Mouse (Mus musculus): ENCODE measurements around the gene Hadhb. TPM values are rescaled to one million over a fixed set of nuclear protein-coding genes. Genes with fewer than 3 reads are reported as not detected.

Hadhb gene
- polyA plus RNA-seq, 1 experiment from 2014 or later, result 53.6 TPM

DNA sequence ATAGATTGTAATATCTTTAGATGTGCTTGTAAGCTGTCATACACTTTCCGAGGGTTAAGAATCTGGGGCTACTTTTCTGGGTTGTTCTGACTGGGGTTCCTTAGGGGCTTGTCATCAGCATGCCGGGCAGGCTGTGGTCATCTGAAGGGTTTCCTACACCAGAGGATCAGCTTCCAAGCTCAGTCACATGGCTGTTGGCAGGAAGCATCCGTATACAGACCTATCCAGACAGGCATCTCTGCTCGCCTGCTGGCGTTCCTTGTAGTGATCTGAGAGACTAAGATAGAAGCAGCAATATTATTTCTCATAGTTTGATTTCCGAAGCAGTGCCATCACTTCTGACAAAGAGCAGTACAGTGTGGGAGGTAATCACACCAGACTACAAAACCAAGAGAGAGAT lies 4.6 kb downstream of the Hadhb start:
- Histone ChIP-seq H3K9ac (ENCODE audit: low read depth, low read length) (no peak overlapping the region), H3K4me2 (ENCODE audit: low read length) (no peak overlapping the region), H3K36me3 (ENCODE audit: control insufficient read depth, insufficient read depth, low read length) (no peaks in the 10 kb centered on the region), H3K9me3 (replicated peaks; ENCODE audit: control insufficient read depth, low read length, poor library complexity, severe bottlenecking) (no peaks in the 10 kb centered on the region), H3K4me1 (ENCODE audit: control insufficient read depth, insufficient read depth, low read length) (peaks cover 14% of the 10 kb centered on the region), H3K4me3 (ENCODE audit: low read depth, low read length) (no peak overlapping the region), H3K27ac (ENCODE audit: low read length) (no peak overlapping the region), H3K27me3 (ENCODE audit: control insufficient read depth, insufficient read depth, low read depth, low read length) (no peaks in the 10 kb centered on the region)
- 91% methylated on average over 6 of the region's 6 CpGs for WGBS
- ATAC-seq, result no peak

DNA sequence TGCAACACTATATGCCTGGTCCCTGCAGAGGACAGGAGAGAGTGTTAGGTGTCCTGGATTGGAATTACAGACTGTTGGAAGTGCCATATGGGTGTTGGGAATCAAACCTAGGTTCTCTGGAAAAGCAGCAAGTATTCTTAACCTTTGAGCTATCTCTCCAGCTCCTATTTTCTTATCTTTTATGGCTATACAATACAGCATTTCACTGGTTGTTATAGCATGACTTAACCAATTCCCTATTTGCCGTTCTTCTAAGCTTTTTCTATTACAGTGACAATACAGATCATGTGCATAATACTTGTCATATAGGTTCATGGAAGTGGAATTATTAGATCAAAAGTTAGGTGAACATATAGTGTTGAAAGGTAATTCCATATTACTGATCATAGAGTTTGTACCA lies 6.8 kb downstream of the Hadhb start:
- H3K36me3 ChIP-seq (ENCODE audit: control insufficient read depth, insufficient read depth, low read length), result no peaks in the 10 kb centered on the region
- H3K4me1 ChIP-seq (ENCODE audit: control insufficient read depth, insufficient read depth, low read length), result peaks cover 5% of the 10 kb centered on the region; the same call in 1 of the 2 replicates
- H3K4me3 ChIP-seq (ENCODE audit: low read depth, low read length), result no peak overlapping the region
- H3K9ac ChIP-seq (ENCODE audit: low read depth, low read length), result no peak overlapping the region
- H3K4me2 ChIP-seq (ENCODE audit: low read length), result no peak overlapping the region
- H3K27ac ChIP-seq (ENCODE audit: low read length), result no peak overlapping the region
- H3K27me3 ChIP-seq (ENCODE audit: control insufficient read depth, insufficient read depth, low read depth, low read length), result no peaks in the 10 kb centered on the region
- 86% methylated on average over 1 of the region's 1 CpGs for WGBS
- no peaks in the 10 kb centered on the region for H3K9me3 ChIP-seq (replicated peaks; ENCODE audit: control insufficient read depth, low read length, poor library complexity, severe bottlenecking)
- no peak for ATAC-seq

DNA sequence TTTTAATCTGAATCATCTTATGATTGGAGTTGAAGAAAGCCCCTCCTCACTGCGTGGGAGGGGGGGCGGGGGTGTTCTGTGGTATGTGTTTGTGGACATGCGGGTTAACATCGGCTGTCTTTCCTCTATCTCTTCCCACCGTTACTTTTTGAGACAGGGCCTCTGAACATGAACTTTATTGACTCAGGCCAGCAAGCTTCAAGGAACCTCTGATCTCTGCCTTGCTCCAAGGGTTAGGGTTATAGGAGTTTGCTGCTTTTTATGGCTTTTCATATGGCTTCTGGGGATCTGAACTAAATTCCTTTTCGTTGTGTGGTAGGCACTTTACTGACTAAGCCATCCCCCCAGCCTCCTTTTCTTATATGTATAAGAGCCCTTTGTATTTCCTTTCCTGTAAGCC lies 7.3 kb downstream of the Hadhb start:
- Histone ChIP-seq H3K9me3 (replicated peaks; ENCODE audit: control insufficient read depth, low read length, poor library complexity, severe bottlenecking) (no peaks in the 10 kb centered on the region), H3K4me2 (ENCODE audit: low read length) (no peak overlapping the region), H3K27me3 (ENCODE audit: control insufficient read depth, insufficient read depth, low read depth, low read length) (no peaks in the 10 kb centered on the region), H3K4me1 (ENCODE audit: control insufficient read depth, insufficient read depth, low read length) (peaks cover 4% of the 10 kb centered on the region; the same call in 1 of the 2 replicates), H3K4me3 (ENCODE audit: low read depth, low read length) (no peak overlapping the region), H3K9ac (ENCODE audit: low read depth, low read length) (no peak overlapping the region), H3K27ac (ENCODE audit: low read length) (no peak overlapping the region), H3K36me3 (ENCODE audit: control insufficient read depth, insufficient read depth, low read length) (no peaks in the 10 kb centered on the region)
- 85% methylated on average over 6 of the region's 6 CpGs for WGBS
- no peak for ATAC-seq

DNA sequence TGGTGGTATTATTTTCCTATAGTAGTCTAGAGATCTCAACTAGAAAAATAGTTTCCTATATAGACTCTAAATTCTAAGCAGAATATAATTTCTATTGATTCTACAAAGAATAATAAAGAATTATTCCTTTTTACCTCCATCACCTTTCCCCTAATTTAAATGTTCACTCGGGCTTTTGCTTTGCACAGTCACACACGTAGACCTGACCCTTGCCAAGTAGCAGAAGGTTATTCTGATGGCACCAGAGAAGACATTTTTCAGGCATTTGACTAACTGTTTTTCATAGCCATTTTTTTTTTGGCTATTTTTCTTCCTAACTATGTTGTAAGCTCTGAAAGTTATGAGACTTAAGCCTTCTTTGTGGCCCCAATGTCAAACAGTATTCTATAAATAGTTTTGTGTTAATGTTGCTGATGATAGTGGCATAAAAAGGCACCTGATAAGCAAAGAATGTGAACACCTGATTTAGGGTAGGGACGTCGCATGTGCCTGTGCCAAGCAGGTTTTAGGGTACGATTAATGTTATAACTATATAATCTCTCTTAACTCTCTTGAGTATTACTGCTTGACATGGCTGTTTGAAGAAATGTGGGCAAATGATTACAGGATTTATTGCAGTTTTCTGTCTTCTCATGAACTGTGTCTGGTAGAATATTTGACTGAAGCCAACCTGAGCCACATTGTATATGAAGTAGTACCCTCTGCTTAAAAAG lies 10.3 kb downstream of the Hadhb start:
- Histone ChIP-seq H3K9ac (ENCODE audit: low read depth, low read length) (no peak overlapping the region), H3K27me3 (ENCODE audit: control insufficient read depth, insufficient read depth, low read depth, low read length) (no peaks in the 10 kb centered on the region), H3K27ac (ENCODE audit: low read length) (no peak overlapping the region), H3K4me1 (ENCODE audit: control insufficient read depth, insufficient read depth, low read length) (no peaks in the 10 kb centered on the region), H3K9me3 (replicated peaks; ENCODE audit: control insufficient read depth, low read length, poor library complexity, severe bottlenecking) (no peaks in the 10 kb centered on the region), H3K4me2 (ENCODE audit: low read length) (no peak overlapping the region), H3K36me3 (ENCODE audit: control insufficient read depth, insufficient read depth, low read length) (peaks cover 11% of the 10 kb centered on the region; the same call in 1 of the 2 replicates), H3K4me3 (ENCODE audit: low read depth, low read length) (no peak overlapping the region)
- whole genome bisulfite sequencing, result 93% methylated on average over 5 of the region's 5 CpGs
- ATAC-seq, result no peak

GRCm38 (mm10) chr5:30170303-30170940 lies 15.4 kb downstream of the Hadhb start:
- 93% methylated on average over 5 of the region's 5 CpGs for WGBS

DNA sequence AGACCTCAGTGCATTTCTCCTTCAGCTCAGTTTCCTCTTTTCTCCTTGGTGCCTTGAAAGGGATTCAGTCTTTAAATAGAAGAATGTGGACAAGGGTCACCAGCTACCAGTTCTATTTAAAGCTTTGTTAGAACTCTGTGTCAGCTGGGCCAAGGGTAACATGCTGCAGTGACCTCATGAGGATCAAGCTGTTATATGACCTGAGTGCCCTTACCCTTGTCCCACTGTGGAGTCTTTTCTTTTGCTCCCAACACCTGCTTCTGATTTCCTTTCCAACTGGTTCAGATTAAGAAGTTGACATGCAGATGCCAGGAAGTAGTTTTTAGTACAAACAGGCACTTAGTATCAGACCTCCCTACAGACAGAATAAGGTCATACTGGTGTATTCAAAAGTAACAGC lies 17.1 kb downstream of the Hadhb start:
- H3K9me3 ChIP-seq (replicated peaks; ENCODE audit: control insufficient read depth, low read length, poor library complexity, severe bottlenecking), result no peaks in the 10 kb centered on the region
- no peak overlapping the region for H3K4me2 ChIP-seq (ENCODE audit: low read length)
- H3K9ac ChIP-seq (ENCODE audit: low read depth, low read length), result no peak overlapping the region
- H3K36me3 ChIP-seq (ENCODE audit: control insufficient read depth, insufficient read depth, low read length), result peaks cover 21% of the 10 kb centered on the region
- no peak for ATAC-seq
- H3K4me1 ChIP-seq (ENCODE audit: control insufficient read depth, insufficient read depth, low read length), result no peaks in the 10 kb centered on the region
- H3K27me3 ChIP-seq (ENCODE audit: control insufficient read depth, insufficient read depth, low read depth, low read length), result no peaks in the 10 kb centered on the region
- no peak overlapping the region for H3K4me3 ChIP-seq (ENCODE audit: low read depth, low read length)
- H3K27ac ChIP-seq (ENCODE audit: low read length), result no peak overlapping the region

More at GRCm38 (mm10) chr5:30170303-30170940, 15.4 kb downstream of the Hadhb start:
- Histone ChIP-seq H3K9ac (ENCODE audit: low read depth, low read length) (no peak overlapping the region), H3K9me3 (replicated peaks; ENCODE audit: control insufficient read depth, low read length, poor library complexity, severe bottlenecking) (no peaks in the 10 kb centered on the region), H3K4me2 (ENCODE audit: low read length) (no peak overlapping the region), H3K27me3 (ENCODE audit: control insufficient read depth, insufficient read depth, low read depth, low read length) (no peaks in the 10 kb centered on the region), H3K27ac (ENCODE audit: low read length) (no peak overlapping the region), H3K4me1 (ENCODE audit: control insufficient read depth, insufficient read depth, low read length) (no peaks in the 10 kb centered on the region), H3K4me3 (ENCODE audit: low read depth, low read length) (no peak overlapping the region), H3K36me3 (ENCODE audit: control insufficient read depth, insufficient read depth, low read length) (peaks cover 14% of the 10 kb centered on the region; the same call in 1 of the 2 replicates)
- ATAC-seq, result no peak

- H3K27ac ChIP-seq (ENCODE audit: low read length), result no peak overlapping the region
- H3K9me3 ChIP-seq (replicated peaks; ENCODE audit: control insufficient read depth, low read length, poor library complexity, severe bottlenecking), result no peaks in the 10 kb centered on the region
- no peak for ATAC-seq
- no peaks in the 10 kb centered on the region for H3K27me3 ChIP-seq (ENCODE audit: control insufficient read depth, insufficient read depth, low read depth, low read length)
- no peaks in the 10 kb centered on the region for H3K4me1 ChIP-seq (ENCODE audit: control insufficient read depth, insufficient read depth, low read length)
- 55% methylated on average over 20 of the region's 20 CpGs for WGBS
- no peak overlapping the region for H3K4me3 ChIP-seq (ENCODE audit: low read depth, low read length)
- H3K4me2 ChIP-seq (ENCODE audit: low read length), result no peak overlapping the region
- H3K9ac ChIP-seq (ENCODE audit: low read depth, low read length), result no peak overlapping the region
- peaks cover 25% of the 10 kb centered on the region for H3K36me3 ChIP-seq (ENCODE audit: control insufficient read depth, insufficient read depth, low read length)
Measured at GRCm38 (mm10) chr5:30172931-30173692, 18.1 kb downstream of the Hadhb start.

DNA sequence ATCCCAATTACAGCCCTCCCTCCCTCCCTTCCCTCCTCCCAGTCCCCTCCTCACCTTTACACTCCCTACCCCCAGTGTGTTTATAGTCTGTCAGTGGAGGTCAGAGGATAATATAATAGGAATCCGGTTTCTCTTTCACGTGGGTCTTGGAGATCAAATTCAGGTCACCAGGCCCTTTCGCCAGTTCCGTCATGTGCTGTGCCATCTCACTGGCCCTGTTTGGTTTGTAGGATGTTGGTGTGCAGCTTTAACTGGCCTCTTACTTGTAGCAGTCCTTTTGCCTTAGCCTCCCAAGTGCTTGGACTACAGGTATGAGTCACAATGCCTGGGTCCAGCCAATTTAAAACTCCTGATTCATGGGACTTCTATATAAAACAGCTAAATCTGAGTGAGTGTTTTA lies 20.8 kb downstream of the Hadhb start:
- H3K4me3 ChIP-seq (ENCODE audit: low read depth, low read length), result no peak overlapping the region
- H3K27ac ChIP-seq (ENCODE audit: low read length), result no peak overlapping the region
- no peaks in the 10 kb centered on the region for H3K4me1 ChIP-seq (ENCODE audit: control insufficient read depth, insufficient read depth, low read length)
- H3K9ac ChIP-seq (ENCODE audit: low read depth, low read length), result no peak overlapping the region
- 84% methylated on average over 4 of the region's 4 CpGs for WGBS
- no peaks in the 10 kb centered on the region for H3K9me3 ChIP-seq (replicated peaks; ENCODE audit: control insufficient read depth, low read length, poor library complexity, severe bottlenecking)
- H3K27me3 ChIP-seq (ENCODE audit: control insufficient read depth, insufficient read depth, low read depth, low read length), result no peaks in the 10 kb centered on the region
- peaks cover 17% of the 10 kb centered on the region for H3K36me3 ChIP-seq (ENCODE audit: control insufficient read depth, insufficient read depth, low read length)
- ATAC-seq, result no peak
- no peak overlapping the region for H3K4me2 ChIP-seq (ENCODE audit: low read length)

All from midbrain, embryonic 16.5 days (tissue).